Mouse (Mus musculus): Measurements from ENCODE around the gene Chsy1.

Gene Chsy1

DNA sequence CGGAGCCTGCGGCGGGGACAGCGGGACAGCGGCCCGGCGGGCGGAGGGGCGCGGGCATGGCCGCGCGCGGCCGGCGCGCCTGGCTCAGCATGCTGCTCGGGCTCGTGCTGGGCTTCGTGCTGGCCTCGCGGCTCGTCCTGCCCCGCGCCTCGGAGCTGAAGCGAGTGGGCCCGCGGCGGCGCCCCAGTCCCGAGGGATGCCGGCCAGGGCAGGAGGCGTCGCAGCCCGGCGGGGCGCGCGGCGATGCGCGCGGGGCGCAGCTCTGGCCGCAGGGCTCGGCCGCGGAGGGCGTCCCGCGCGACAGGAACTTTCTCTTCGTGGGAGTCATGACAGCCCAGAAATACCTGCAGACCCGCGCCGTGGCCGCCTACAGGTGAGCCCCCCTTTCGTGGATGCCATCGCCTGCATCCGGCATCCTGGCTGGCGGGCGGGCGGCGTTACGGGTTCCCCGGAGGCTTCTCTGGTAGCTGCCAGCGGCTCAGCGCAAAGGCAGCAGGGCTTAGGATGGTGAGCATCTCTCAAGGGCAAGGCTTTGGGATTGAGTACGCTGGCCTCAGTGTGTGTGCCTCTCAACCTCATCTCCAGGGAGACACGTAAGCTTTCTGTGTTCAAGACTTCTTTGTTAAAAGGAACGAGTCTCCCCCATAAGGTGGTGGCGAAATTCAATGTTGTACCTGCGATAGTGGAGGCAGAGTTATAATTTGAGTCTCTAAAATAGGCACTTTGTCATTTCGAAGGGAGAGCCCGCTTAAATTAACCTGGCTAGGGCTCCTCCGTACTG lies 730 bp downstream of the Chsy1 start:
- peak; percentile 70 to 73 for DNase-seq (ENCODE audit: low spot score in 2 of 2)

DNA sequence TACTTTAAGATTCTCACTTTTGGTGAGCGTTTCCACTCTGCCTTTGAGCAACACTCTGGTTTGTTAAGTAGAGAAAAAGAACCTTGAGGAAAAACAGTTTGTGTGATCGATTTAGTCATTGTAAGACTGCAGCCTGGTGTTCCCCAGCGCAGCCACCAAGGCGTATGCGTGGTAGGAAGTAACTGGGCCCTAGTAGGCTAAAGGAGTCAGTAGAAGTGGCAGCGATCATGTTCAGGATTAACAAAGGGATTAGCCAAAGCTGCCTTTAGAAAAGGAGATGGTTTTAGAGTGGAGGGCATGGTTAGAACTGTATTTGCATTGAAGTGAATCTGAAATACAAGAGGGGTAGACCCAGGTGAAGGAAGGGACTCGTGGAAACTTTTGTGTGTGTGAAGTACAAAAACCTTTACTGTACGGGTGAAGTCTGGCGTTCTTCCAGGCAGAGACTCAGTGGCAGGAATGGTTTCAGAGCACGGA lies 1.4 kb downstream of the Chsy1 start:
- DNase-seq (ENCODE audit: low spot score in 2 of 2): peak; percentile 43 to 54

DNA sequence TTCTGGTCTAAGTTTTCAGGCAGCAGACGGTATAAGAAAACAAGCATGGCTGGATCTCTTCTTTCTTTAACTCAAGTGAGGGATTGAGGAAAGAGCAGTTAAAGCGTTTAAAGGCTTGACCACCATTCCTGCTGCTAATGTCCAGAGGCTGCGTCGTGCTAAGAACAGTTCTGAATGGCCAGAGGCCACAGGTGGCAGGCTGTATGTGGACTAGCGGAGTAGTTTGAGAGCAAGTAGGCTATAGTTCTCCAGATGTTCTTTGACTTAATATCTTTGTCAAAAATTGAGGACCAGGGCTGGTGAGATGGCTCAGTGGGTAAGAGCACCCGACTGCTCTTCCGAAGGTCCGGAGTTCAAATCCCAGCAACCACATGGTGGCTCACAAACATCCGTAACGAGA lies 1.9 kb downstream of the Chsy1 start:
- DNase-seq (ENCODE audit: low spot score in 2 of 2): no peak

DNA sequence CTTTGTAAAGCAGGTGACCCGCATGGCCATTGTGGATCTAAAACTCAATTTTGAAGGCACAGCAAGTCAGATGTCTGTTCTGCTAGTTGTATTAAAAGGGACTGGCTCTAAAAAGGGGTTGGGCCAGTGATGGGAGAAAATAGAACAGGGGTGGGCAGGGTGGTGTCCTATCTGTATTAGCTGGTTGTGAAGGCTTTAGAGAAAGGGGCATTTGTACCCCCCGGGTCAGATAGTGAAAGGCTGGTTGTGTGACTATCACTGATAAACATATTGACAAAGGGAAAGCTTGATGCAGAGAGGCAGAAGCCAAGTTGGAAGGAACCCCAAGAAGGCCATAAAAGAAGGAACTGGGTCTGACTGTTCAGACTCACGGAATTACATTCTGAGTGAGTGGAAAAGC lies 4.2 kb downstream of the Chsy1 start:
- no peak for DNase-seq (ENCODE audit: low spot score in 2 of 2)

DNA sequence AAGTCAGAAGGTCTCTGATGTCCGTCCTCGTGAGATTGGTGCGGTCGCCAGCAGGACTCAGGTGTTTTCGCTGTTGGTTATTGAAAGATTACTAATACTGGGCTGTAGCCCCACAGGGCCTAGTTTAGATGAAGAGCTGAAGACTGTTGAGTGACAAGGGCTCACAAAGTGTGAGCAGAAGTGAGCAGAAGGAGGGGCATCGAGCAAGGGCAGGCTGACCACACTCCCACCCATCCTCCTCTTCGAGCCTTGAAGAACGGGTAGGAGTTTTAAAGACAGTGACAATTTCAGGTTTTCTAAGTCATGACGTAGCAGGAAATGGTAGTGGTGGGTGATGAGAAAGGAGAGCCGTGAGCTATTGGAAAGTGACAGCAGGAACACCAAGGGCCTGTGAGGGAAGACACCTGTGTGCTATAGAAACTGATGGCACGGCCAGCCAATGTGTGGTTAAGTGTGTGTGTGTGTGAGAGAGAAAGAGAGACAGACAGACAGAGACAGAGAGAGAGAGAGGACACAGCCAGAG lies 6.6 kb downstream of the Chsy1 start:
- DNase-seq (ENCODE audit: low spot score in 2 of 2): no peak

DNA sequence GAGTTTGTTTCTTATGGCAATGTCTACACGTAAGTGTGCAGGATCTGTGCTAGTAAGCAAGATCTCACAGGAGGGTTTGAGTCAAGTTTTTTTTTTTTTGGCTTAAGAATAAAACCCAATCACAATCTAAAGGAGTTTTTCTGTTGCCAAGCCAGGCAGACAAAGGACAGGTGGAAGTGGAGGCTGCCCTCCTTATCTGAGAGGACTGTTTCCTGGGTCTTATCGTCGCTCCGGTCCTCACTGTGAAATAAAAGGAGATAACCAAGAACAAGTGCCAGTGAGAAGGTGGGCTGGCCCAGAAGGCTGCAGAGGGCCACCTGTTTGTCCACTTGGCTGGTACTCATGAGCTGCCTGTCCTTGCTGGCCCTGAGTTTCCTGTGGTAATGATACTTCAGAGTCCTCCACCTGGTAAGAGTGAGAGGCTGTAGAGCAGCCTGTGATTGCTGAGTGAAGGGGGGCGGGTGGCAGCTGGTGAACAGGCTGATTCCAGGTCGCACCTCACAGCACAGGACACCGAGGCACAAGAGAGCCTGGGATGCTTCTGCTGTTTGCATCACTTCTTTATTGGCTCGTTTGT lies 7.7 kb downstream of the Chsy1 start:
- DNase-seq (ENCODE audit: low spot score in 2 of 2): no peak

DNA sequence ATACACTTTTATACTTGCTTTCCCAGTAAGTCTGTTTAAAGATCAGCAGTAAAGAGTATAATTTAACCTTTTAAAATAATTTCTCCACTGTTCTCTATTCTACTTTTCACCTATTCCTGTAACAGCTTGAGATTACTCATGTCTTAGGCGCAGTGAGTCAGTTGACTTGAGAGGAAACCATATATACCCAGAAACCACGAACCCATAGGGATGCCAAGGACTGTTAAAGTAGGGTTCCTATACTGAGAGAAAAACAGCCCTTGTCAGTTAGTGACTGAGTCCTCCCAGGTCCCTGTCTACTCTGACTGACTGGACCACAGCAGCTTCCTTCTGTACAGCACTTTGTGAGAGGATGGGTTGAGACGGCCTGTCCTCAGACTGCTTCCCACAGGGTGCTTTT lies 8.7 kb downstream of the Chsy1 start:
- no peak for DNase-seq (ENCODE audit: low spot score in 2 of 2)

DNA sequence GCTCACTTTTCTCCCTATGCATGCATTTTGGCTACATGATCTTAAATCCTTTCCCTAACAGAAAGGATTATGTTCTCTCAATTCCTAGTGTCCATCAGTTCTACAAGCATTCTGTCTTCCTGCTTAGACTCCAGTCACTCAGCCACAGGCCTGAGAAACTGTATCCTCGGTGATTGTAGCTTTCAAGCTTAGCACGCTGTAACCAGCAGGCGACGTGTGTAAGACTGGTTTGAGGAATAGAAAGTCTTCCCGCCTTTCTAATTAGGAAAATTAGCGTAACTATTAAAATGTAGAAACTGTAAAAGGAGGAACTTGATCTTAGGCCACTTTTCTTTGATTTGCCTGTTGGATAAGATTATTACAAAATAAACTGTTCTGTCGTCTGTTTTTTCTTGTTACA lies 9.5 kb downstream of the Chsy1 start:
- DNase-seq (ENCODE audit: low spot score in 2 of 2): no peak

DNA sequence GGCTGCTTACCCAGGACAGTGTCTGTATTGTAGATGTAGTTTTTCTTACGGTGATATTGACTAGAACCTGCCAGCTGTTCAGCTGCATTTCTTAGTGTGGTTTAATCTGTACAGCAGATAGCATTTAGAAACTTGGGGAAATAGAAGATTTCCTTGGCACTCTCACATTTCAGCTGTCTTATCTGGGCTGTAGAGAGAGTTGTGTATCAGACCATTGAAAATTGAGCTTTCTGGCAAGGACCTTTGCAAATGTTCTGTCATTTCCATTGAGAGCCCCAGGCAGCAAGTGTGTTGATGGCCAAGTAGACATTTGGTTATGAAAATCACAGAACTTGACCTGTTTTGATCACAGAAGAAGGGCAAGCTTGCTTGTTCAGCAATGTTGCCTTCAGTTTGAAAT lies 10.8 kb downstream of the Chsy1 start:
- DNase-seq (ENCODE audit: low spot score in 2 of 2): no peak

DNA sequence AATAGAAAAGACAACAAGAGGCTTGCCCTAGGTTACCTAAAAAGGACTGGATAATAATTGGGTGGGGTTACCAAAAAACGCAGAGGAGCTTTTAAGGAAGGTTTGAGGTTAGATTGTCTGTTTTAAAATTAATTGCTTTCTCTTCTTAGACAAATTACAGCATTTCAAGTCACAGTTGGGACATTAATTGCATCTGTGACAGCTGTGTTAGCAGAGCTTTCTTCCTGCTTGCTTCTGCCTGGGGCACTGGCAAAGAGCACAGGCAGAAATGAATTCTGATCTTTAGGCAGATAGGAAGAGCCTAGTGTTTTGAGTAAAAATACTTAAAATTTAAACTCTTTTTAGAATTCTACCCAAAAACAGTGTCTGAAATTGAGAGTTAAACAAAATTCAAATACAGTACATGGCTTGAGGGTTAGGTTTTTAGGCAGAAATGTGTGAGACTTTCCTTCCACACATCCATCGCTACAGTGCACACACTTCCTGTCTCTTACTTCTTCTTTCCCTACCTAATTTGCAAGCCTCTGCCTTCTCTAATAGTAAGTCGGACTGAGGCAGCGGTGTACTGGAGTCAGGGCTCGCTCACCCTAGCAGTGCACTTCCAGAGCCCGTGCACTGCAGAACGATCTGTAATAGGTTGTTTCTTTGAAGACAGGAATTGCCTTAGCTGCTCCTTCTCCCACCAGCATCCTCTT lies 11.5 kb downstream of the Chsy1 start:
- peak in 1 of 2 experiments; percentile 51 for DNase-seq (ENCODE audit: low spot score in 2 of 2)

DNA sequence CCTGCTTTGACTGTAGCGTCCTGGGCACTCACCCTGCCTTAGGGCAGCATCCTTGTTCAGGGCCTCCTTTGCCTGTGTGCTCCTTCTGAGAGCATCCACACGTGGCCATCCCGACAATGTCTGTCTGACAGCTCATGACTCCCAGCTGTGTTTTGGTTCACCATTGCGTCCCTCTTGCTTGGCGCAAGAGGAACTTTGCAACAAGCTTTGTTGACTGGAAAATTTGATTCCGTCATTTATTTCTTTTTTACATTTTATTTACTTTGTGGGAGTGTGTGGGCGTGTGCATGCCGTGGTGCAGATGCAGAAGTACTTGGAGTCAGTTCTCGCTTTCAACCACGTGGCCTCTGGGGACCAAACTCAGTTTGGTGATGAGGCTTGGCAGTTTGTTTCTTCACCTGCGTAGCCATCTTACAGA lies 15.2 kb downstream of the Chsy1 start:
- peak in 1 of 2 experiments; percentile 65 for DNase-seq (ENCODE audit: low spot score in 2 of 2)

DNA sequence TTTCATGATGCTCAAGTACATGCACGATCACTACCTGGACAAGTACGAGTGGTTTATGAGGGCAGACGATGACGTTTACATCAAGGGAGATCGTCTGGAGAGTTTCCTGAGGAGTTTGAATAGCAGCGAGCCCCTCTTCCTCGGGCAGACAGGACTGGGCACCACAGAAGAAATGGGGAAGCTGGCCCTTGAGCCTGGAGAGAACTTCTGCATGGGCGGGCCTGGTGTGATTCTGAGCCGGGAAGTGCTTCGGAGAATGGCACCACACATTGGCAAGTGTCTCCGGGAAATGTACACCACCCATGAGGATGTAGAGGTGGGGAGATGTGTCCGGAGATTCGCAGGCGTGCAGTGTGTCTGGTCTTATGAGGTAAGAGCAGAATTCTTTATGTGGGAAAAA lies 16.1 kb downstream of the Chsy1 start:
- DNase-seq (ENCODE audit: low spot score in 2 of 2): no peak

DNA sequence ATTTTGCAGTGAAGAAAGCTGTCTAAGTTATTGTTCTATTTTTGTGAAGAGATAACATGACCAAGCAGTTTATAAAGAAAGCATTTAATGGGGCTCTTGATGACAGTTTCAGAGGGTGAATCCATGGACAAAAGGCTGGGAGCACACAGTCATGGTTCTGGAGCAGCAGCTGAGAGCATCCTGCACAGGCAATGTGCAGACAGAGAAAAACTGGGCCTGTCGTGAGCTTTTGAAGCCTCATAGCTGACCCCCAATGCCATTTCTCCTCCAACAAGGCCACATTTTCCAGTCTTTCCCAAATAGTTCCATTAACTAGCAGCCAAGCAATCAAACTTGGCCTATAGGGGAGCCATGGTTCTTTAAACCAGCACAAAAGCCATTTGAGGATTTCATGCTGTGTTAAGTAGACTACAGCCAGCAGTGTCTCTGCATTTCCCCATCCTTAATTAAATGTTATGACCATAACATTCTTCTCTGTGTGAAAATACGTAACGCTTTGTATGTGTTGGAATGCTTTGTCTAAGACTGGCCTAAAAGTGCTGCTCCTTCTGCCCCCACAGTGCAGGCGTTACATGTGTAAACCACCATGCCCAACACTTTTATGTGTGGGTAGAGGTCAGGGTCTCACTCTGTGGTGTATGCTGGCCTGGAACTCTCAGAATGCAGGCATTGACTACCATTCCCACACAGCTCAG lies 18.8 kb downstream of the Chsy1 start:
- no peak for DNase-seq (ENCODE audit: low spot score in 2 of 2)

DNA sequence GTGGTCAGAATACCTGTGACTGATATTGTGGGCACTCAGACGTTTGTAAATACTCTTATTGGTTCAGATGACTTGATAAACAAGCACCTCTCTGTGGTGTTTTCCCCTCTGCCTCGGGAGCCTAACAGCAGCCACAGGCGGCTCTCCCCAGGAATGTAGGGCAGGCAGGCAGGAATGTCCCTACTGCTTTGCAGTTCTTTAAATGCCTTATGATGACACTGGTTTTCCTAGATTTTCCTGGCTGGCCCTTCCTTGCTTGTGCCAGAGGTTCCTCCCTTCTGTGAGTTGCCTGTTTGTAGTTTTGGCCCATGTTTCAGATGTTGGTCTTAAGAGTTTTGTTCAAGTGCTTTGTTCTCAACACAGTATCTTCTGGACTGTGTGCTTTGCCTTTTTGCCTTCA lies 19.5 kb downstream of the Chsy1 start:
- no peak for DNase-seq (ENCODE audit: low spot score in 2 of 2)

DNA sequence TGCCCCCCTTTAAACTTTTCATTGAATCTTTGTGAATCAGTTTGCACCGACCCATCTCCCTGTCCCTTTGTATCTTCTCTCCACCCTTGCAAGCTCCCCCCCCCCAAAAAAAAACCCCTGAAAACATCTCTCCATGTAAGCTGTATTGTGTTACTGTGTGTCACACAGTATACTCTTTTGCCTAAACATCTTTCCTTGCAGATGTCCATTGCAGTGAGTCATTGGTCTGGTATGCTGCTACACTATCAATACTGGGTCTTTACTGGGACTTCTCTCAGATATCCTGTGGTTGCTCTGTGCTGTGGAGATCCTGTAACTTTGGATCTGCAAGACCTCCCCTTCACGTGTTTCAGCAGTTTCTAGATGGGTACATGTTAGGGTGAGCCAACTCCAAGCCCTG lies 21.0 kb downstream of the Chsy1 start:
- DNase-seq (ENCODE audit: low spot score in 2 of 2): no peak

DNA sequence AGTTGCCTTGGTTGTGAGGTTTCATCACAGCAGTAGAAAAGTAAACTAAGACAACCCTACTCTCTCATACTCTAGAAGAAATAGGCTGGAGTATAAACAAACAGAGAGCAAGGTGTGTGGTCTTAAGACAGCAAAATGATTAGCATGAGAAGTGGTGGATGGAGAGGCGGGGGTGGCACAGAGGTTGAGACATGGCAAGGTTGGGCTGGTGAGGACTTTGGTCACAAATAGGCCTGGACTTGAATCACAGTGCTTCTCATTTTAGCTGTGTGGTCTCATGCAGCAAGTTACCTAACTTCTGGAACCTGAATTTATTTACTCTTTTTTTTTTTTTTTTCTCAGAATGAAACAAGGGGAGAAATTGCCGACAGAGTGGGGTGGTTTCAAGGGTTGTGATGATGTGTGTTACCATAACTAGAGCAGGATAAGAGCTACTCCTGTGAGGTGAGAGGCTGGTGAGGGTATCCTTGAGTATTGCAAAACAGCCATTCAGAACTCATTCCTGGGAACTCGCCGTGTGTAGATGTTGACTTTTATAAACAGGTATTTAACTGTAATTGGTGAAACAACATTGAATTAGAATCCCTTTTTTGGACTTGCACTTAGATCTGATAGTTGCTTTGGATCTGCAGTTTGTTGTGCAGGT lies 22.6 kb downstream of the Chsy1 start:
- DNase-seq (ENCODE audit: low spot score in 2 of 2): no peak

DNA sequence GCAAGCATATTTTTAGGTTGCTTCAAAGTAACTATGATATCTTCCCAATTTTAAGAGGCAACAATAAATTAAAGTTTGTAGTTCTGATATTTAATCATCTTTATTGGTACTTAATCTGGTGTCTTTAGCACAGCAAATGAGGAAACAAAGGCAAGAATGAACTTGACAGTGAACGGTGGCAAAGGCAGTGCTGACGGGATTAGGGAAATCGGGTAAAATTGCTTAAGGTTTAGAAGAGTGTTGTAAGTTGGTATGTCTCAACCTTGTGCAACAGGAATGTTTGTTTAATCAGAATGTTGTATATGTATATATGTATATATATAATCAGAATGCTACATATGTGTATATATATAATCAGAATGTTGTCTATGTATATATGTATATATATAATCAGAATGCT lies 24.8 kb downstream of the Chsy1 start:
- no peak for DNase-seq (ENCODE audit: low spot score in 2 of 2)

DNA sequence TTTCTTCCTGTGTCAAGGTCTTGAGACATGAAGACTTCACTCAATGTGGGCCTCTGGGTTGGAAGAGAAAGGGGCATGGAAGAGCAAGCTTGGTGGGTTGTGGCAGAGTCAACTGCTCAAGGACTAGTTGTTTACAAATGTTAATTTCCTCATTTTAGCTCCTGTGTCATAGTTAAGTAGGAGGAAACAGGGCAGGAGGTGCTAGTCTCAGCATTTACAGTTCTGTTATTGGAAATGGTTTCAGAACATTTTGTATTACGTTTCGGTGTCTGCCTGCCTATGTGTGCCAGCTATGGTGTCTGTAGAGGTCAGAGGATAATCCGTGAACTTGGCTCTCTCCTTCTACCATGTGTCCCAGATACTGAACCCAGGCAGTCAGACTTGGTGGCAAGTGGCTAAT lies 26.3 kb downstream of the Chsy1 start:
- DNase-seq (ENCODE audit: low spot score in 2 of 2): no peak

DNA sequence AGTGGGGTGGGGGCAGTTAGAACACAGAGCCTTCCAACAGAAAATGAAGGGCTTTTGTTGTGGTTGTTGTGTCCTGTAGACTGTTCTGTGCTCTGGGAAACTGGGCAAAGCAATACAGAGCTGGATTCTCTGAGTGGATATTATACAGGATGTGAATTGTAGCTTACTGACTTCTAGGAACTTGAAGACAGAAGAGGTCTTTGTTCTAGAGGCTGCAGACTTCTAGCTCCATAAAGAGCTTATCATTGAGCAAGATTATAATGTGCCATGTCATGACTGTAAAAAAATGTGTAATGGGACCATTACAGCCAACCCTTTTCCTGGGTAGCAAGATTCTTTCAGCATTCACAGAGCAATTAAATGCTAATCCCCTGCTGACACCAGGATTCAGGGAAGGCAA lies 26.9 kb downstream of the Chsy1 start:
- no peak for DNase-seq (ENCODE audit: low spot score in 2 of 2)

DNA sequence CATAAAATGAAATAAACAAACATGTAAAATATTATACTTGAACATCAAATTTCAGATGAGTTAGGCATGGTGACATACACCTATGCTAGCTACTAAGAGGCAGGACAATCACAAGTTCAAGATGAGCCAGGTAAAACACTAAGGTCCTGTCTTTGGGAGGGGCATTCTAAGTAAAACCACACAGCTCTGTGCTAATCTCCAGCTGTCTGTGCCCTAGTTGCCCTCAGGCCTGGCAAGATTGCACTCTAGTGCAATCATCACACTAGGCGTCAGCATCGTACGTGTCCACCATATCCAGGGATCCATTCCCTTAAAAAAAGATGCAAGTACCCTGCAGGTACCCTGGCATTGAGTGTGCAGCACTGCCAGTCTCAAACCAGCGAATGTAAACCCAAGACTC lies 28.0 kb downstream of the Chsy1 start:
- no peak for DNase-seq (ENCODE audit: low spot score in 2 of 2)

DNA sequence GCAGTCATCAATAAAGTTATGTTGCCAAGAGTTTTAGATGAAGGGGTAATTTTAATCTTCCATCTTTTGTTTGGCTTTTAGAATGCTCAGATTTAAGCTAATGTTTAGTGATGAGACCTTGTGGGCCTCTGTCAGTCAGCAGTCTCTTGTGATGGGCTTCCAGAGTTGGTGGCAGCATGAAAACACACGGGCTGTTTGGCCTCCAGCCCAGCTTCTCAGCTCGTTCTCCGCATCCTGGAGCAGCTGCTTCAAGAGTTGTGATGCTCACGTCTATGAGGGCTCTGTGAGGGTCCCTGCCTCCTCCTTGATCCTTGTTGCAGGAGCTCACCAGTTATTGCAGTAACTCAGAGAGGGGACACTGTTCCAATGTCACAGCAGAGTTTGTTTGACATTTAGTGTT lies 29.0 kb downstream of the Chsy1 start:
- DNase-seq (ENCODE audit: low spot score in 2 of 2): no peak

DNA sequence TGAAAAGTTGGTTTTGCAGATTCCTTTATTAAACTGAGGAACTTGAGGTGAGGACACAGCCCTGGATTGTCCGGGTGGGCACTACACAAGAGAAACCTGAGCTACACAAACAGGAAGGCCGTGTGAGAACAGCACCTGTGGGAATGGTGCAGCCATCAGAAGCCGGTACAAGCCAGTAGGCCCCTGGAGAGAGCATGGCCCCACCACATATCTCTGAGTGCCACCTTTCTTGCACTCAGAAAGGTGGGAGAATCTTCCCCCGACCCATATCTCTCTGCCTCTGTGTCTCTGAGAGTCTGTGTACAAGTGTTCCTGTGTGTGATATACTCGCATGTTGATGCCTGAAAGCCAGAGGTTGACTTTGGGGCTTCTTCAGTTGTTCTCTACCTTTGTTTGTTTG lies 29.6 kb downstream of the Chsy1 start:
- DNase-seq (ENCODE audit: low spot score in 2 of 2): no peak
